Mouse (Mus musculus): ENCODE results near the gene Pmm2.

Gene Pmm2

DNA sequence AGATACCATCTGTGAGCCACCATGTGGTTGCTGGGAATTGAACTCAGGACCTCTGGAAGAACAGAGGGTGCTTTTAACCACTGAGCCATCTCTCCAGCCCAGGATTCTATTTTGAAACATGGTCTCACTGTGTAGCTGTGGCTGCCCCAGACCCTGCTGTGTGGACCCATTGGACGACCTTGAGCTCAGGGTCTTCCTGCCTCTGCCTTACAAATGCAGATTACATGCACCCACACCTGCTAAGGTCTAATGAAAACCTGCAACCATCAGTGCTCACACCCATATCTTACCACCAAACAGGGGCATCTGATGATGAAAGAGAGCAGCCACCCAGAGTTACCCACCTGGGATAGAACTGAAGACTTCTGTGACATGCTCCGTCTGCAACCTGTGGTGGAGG is 18.8 kb downstream of the Pmm2 start:
- in situ Hi-C loops (cut with MboI, MseI) = no loop called here

DNA sequence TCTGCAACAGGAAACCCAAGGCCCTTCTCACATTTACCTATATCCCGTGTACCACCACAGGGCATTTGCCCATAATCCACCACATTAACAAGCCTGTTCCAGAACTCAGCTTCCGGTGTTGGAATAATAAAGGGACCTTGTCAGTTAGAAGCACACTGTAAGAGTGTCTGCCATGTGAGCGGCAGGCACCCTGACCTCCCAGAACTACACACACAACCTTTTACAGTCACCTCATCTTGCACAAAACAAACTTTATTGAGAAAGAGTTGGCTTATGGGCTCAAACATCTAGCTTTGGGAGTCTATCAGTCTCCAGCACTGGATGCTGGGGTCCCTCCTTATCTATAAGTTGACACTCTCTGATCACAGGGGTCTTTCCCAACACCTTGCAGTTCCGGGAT is 20.9 kb downstream of the Pmm2 start:
- in situ Hi-C loops (cut with MboI, MseI) = no loop called here

DNA sequence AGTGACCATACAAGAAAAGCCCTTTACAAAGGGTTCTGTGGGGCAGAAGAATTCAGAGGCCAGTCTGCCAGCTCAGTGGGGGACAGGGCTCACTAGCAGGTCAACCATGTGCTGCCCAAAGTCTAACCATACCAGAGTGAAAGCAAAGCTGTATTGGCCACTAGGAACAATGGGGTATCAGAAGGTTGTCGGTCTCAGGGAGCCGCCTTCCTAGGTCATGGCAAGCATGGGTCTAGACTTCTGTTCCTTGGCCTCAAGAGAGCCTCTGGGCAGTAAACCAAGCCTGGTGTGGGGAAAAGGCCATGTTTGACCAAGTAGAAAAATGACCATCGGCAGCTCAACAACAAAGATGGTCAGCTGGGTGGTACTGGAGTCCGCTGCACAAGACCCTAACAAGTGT is 21.3 kb downstream of the Pmm2 start:
- in situ Hi-C loops (cut with MboI, MseI) = no loop called here

DNA sequence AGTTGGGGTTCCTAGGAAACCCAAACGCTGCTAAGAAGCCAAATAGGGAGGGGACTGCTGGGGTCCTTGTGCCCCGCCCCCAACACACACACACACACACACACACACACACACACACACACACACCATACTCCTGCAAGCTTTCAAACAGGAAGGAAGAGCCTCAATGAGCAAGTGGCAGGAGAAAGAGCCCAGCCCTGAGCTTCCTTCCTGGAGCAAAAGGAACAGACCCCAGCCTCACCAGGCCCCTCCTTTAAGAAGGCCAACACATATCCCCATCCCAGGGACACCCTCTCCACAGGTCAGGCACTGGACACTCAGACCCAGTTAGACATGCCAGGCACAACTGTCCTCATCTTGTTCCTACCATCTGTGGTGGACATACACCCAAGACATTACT is 25.5 kb downstream of the Pmm2 start:
- in situ Hi-C loops (cut with MboI, MseI) = no loop called here

DNA sequence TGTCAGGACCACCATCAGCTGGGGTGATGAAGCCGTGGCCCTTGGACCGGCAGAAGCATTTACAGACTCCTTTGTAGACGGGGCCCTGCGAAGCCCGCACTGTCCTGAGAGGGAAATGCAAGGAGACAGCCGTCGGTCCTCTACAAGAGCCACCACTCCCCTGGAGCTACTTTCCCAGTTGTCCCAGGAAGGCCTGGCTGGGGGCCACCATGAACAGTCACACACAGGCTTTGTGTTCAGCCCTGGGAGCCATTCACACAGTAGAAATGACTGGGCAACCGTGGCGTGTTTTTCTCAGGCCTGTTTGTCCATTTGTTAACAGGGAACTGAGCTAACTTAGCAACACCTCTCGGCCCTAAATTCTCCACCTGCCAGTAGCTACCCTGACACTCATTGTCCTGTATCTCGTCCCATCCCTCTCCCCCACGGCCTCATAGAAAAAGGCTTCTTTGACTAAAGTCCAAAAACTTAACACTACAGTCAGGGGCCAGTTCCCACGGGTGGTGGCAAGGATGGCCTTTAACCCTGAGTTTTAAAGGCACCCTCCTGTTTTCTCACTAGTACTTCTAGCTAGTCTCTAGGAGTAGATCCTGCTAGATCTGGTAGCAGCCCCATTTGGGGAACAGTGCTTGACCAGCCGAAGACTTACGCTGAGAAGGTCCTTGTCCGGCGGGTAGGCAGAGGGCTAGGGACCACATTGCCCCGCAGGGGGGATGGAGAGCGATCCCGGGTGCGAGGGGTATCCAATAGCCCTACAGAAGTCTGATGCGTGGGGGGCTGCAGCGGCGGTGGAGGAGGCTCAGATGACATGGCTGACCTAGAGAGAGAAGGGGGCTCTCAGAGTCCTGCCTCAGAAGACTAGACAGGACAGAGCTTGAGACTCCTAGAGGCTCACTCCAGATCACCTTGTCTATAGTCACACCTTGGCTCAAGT is 26.4 kb downstream of the Pmm2 start:
- in situ Hi-C loops (cut with MboI, MseI) = no loop called here

DNA sequence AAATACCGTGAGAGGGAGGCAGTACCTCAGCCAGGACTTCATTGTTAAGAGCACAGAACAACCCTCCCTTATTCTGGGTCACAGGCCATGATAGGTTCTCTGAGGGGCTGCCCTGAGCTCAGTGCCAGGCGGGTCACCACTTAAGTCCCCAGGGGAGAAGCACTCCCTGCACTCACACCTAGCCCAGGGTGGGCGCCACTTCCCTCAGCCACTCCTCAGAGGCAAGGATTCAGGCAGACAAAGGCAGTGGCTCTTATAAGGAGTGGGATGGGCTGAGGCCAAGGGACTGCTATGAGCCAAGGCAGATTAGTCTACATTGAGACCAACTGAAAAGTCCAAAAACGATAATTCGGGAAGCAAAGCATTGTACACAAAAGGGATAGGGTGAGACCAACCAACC is 27.9 kb downstream of the Pmm2 start:
- in situ Hi-C loops (cut with MboI, MseI) = no loop called here

DNA sequence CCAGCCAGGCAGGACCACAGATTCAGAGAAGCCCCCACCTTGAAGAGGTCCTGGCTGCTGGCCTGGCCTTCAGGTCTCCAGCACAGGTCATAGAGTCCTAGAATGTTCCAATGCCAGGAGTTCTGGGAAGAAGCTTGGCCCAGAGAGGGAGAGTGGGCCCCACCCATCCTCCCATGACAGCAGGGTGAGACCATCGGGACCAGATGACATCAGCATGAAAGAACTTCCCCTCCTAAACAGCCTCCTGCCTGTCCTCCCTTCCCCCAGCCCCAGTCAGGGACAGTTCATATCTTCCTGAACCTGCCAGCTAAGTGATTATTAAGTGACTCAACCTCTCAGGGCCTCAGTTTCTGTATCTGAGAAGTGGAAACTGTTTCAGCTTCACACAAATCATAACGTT is 29.0 kb downstream of the Pmm2 start:
- in situ Hi-C loops (cut with MboI, MseI) = no loop called here

DNA sequence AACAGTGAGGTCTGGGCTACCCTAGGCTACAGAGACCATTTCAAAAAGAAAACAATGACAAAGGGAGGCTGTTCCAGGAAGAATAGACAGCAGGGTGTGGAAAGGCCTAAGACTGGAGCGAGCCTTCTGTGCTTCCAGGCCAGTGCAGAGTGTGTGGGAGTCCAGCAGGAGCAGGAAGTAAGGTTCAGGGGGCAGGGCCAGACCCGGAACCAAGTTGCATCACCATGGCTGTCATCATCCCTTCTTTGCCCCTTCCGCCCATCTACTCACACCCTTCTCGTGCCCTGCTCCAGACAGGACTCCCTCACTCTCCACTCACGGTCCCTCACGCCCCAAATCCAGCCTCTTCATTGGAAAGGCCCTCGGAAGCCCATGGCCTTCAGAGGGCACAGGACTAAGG is 29.8 kb downstream of the Pmm2 start:
- in situ Hi-C loops (cut with MboI, MseI) = no loop called here

DNA sequence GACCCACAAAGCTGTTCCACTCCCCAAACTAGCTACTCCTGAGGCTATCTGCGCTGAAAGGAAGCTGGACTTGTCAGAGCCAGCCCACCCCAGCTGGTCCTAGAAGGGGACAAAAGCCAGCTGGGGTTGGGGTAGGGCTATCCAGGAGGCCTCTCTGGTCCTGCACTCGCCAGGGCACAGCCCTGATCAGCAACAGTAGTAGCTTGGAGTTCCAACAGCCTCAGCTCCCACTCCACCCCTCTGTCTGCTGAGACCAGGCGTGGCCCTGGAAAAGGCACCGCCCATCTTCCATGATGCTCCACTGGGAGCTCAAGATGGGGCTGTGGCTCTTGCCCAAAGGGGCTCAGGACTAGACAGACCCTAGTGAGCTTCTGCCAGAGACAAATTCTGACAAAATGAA is 30.3 kb downstream of the Pmm2 start:
- in situ Hi-C loops (cut with MboI, MseI) = no loop called here

DNA sequence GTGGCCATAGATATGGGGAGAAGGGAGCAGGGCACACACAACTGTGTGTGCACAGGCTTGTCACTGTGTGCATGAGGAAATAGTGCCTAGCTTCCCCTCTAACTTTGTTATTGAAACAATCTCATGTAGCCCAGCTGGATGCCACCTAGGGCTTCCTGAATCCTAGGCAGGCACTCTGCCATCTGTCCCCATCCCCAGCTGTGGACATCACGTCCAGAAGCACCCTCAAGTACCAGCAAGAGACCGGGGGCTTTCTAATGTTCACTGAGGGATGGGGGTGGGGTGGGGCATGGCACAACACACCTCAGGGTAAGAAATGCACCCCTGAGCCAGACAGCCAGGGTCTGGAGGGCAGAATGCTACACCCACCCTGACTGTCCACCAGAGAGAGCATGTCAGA is 30.9 kb downstream of the Pmm2 start:
- in situ Hi-C loops (cut with MboI, MseI) = no loop called here

DNA sequence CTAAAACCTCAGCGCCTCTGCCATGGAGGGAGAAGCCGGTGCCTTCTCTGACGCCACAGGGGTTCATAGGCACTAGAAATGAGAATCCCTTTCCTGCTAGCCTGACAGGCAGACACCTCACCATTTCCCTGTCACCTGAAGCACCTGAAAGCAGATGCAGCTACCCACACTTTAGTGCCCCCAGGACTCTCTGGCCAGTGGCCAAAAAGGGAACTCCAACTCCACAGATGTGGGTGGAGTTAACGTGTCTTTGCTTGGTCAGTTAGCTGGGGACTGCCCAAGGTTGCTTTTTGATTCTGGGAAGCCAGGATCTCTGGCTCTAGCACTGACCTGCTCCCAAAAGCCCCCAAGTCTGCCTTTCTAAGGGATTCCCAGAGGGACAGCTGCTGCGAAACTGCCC is 32.0 kb downstream of the Pmm2 start:
- in situ Hi-C loops (cut with MboI, MseI) = no loop called here

DNA sequence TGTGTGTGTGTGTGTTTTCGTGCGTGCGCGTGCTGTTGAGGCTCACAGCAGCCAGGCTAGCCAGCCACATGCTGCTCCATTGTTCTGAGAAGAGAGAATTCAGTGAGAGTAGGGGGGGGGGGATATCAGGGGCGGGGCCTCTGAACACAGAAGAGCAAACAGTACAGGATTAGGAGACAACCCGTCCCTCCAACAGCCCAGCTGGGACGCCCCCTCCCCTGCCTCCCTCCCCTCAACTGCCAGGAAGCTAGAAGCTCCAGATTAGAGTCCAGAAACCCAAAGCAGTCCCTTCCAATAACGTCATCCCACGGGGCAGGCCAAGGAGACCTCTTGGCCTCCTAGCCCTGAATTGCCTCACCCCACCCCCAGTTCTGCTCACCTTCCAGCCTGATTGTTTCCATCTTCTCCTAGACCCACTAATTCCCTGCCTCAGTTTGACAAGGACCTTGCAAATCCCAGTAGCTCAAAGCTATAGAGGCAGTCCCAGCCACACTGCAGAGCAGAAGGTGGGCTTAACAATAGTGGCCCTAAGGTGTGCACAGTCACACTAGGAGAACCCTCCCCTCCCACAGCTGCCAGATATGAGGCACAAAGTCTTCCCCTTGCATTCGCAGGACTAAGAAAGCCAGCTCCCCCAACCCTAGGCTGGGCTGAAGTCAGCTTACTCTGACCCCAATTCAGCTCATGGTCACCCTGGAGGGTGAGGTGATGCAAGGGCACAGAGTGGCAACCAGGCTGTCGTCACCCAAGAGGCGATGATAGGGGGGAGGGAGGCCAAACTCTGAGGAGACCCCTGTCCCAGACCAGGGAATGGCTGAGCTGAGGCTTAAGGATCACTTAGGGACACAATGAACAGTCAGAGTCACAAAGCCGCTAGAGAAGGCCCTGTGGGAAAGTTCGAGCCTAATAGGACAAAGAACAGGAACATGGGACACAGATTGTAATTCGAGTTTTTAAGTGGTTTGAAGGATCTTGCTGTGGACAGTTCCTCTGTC is 32.9 kb downstream of the Pmm2 start:
- in situ Hi-C loops (cut with MboI, MseI) = no loop called here

DNA sequence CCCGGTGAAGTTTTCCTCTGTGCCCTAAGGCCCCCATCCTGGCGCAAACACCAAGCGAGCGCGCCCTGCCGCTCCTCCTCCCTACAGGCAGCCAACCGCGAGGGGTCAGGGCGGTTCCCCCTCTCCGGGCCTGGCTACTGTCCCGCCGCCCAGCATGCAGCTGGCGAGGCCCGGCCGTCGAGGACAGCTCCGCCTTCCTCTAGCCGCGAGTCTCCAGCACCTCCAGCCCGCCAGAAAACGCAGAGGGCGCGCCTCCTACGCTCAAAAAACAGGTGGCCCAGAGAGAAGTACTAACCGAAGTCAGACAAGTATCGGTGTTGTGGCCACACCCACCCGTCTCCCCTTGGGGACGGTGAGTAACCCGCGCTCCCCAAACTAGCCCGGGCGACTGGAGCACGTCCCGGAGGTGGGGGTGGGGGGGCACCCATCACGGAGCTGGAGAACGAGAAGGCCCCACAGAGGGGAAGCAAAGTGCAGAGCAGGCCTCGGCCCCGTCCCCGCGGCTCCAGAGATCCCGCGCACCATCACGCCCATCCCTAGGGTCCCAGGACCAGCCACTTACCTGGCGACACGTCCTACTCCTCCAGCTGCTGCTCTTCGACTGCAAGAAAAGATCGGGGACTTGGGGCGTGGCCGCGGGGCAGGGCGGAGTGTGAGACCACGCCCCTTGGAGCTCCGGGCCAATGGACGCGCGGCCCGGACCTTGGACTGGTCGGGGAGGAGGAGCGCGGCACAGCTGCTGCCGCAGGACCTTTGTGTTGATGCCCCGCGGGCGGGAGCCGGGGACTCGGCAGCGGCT is 34.3 kb downstream of the Pmm2 start, which contains the start of gene Carhsp1:
Gene Carhsp1 (minus strand): TSS at position 605 of the 799 bp plus-strand sequence.
- in situ Hi-C loops (cut with MboI, MseI) = no loop called here

DNA sequence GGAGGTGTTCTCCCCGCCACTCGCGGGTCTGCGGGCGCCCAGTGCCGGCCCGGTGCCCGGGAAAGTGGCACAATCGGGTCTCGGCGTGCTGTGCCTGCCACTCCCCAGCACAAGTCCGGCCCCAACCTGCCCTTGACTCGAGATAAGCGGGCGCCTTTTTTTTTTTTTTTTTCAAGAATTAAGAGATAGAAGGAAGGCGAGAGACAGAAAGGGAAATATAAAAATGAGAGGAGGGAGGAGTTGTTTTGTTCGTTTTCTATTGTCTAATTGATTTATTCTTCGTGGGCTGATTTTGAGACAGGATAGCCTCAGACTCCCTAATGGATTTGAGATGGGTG is 34.8 kb downstream of the Pmm2 start:
- in situ Hi-C loops (cut with MboI, MseI) = no loop called here

DNA sequence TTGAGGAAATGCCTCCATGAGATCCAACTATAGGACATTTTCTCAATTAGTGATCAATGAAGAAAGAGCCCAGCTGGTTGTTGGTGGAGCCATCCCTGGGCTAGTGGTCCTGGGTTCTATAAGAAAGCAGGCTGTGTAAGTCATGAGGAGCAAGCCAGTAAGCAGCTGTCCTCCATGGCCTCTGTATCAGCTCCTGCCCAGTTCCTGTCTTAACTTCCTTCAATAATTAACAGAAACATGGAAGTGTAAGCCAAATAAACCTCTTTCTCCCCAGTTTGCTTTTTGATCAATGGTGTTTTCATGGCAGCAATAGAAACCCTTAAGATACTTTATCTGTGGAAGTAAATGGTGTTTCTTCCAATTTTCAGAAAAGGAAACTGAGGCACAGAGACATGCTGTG is 35.3 kb downstream of the Pmm2 start:
- in situ Hi-C loops (cut with MboI, MseI) = no loop called here

DNA sequence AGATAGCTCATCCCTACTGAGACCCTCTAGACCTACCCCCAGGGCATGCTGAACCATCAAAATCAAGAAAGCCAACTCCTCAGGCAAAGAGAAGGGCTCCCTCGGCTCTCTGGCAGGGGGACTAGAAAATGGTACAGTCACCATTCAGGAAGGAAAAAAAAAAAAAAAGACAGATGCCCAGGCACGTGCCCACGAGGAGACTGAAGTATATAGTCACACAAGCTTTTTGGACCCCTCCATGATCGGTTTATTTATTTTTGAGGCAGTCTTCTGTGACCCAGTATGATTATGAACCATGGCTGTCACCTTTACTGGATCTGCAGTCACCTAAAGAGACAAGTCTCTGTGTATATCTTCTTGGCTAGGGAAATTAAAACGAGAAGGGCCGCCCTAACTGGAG is 35.9 kb downstream of the Pmm2 start:
- in situ Hi-C loops (cut with MboI, MseI) = no loop called here

DNA sequence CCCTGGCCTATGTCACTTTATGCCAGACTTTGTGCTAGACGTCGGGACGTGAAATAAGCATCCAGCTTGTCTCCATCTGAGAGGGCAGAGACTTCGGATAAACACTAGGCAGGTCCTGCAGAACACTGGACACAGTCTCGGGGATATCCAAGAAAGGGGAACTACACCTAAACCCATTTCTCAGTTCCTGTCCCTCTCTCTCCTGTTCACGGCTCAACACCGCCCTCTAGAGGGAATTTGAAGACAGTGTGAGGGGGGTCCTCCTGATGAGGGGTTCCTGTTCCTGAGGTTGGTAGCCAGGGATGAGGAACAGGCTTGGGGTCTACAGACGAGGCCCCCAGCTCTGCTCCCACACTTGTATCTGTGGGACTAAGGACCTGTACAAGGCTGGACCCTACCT is 36.7 kb downstream of the Pmm2 start:
- in situ Hi-C loops (cut with MboI, MseI) = no loop called here

DNA sequence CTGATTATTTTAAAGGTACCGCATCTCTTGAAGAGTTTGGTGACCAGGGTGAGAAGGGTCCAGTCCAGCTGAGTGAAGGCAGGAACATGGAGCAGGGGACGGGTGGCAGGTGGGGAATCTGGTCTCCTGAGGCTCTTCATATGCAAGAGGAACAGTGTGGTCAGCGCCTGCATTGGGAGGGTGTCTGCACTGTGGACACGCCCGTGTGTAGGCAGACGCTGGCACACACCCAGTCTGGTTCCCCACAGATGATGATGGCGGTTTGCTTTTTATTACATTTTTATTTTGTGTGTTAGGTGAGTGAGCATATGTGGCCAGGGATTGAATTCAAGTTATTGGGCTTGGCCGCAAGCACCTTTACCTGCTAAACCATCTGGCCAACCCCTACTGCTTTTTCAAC is 38.1 kb downstream of the Pmm2 start:
- in situ Hi-C loops (cut with MboI, MseI) = loop anchor here (5.0 kb wide), 2 partner anchors 183 to 268 kb away; no protein-coding TSS in a partner anchor

DNA sequence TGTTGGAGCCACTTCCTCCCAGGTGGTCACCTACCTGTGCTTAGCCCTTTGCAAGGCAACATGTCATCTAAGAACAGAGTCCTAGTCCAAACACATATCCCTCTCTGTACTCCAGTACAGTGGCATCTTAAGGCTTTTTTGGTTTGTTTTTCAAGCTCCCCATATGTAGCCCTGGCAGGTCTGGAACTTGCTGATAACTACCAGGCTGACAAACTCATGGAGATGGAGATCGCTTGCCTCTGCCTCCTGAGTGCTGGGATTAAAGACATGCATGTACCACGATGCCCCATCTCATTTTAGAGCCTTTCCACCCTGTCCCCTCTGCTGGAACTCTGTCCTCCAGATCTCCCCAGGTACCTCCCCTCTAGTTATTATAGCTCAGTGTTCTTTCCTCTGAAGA is 38.8 kb downstream of the Pmm2 start:
- in situ Hi-C loops (cut with MboI, MseI) = loop anchor here (5.0 kb wide), 2 partner anchors 184 to 269 kb away; no protein-coding TSS in a partner anchor

DNA sequence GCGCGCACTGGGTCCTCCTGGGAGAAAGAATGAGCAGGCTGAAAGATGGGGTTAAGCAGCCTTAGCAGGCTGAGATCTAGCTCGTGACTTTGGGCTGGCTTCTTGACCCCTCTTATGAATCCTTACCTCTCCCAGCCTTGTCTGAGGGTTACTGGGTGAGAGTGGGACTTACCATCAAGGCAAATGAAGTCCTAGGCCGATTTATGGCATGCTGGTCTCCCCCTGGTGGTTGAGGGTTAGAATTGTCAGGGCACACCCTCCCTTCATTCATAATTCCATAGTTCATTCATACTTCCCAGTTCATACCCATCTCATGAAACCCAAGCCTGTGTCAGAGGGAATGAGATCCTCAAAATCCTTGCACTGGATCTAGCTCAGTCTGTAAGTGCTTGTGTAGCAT is 39.3 kb downstream of the Pmm2 start:
- in situ Hi-C loops (cut with MboI, MseI) = loop anchor here (5.0 kb wide), 2 partner anchors 184 to 269 kb away; no protein-coding TSS in a partner anchor

DNA sequence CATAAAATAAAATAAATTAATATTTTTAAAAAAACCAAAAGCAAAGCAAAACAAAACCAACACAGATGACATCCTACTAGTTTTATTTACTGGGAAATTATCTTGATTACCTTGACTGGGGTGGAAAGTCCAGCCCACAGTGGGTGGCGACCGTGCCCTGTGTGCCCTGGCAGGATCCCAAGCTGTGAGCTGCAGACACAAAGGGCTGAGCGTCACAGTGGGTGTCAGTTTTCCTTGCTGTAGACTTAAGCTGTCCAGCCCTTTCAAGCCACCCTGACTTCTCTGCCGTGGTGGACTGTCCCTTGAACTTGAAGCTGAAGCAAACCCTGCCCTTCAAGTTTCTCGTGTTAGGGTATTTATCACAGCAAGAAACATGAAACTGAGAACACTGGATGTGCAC is 40.6 kb downstream of the Pmm2 start:
- in situ Hi-C loops (cut with MboI, MseI) = loop anchor here (5.0 kb wide), 2 partner anchors 186 to 271 kb away; no protein-coding TSS in a partner anchor
